Mouse (Mus musculus) intestine, postnatal 0 days (tissue): ENCODE data around the gene Spint4. TPM values are rescaled to one million over a fixed set of nuclear protein-coding genes. Genes with fewer than 3 reads are reported as not detected.

Source experiments
- ATAC-seq: fragments of 200-750 bp; cut with Nextera tagmentation; 2 replicates; pipeline ENCODE4 v1.8.0; 2017; ENCODE audit warnings: mild to moderate bottlenecking, moderate TSS enrichment, moderate library complexity
- H3K27ac ChIP-seq: fragments of 300-500 bp; sonication (generic); 2 replicates; pipeline ENCODE4 v1.5.1; 2014; ENCODE audit warnings: mild to moderate bottlenecking, low read depth, low read length, moderate library complexity
- H3K27me3 ChIP-seq: fragments of 300-500 bp; sonication (generic); replicated peaks from 2 replicates; pipeline ENCODE4 v1.6.1; 2014; ENCODE audit warnings: low read length, mixed read lengths; ENCODE audit not compliant: control insufficient read depth, insufficient read depth
- H3K36me3 ChIP-seq: fragments of 300-500 bp; sonication (generic); 2 replicates; pipeline ENCODE4 v1.6.1; 2014; ENCODE audit warnings: mild to moderate bottlenecking, moderate library complexity; ENCODE audit not compliant: control insufficient read depth, insufficient read depth
- H3K4me1 ChIP-seq: fragments of 300-500 bp; sonication (generic); replicated peaks from 2 replicates; pipeline ENCODE4 v1.6.1; 2014; ENCODE audit warnings: antibody characterized with exemption, low read length, mixed read lengths; ENCODE audit not compliant: control insufficient read depth, insufficient read depth
- H3K4me2 ChIP-seq: fragments of 300-500 bp; sonication (generic); replicated peaks from 2 replicates; pipeline ENCODE4 v1.6.1; 2014; ENCODE audit warnings: low read depth, mild to moderate bottlenecking, moderate library complexity
- H3K4me3 ChIP-seq: fragments of 300-500 bp; sonication (generic); 2 replicates; pipeline ENCODE4 v1.5.1; 2014; ENCODE audit warnings: low read depth, low read length
- H3K9ac ChIP-seq: fragments of 300-500 bp; sonication (generic); 2 replicates; pipeline ENCODE4 v1.6.1; 2014; ENCODE audit warnings: mild to moderate bottlenecking, low read depth, low read length
- H3K9me3 ChIP-seq: fragments of 300-500 bp; sonication (generic); 2 replicates; pipeline ENCODE4 v1.6.1; 2016; ENCODE audit warnings: mixed run types; ENCODE audit not compliant: control insufficient read depth
- CTCF ChIP-seq: sonication (generic); IDR thresholded peaks from 2 replicates; pipeline ENCODE4 v1.5.1; 2016; ENCODE audit warnings: low read depth, mild to moderate bottlenecking, control low read depth, antibody characterized with exemption, moderate library complexity
- WGBS: fragments of 180-500 bp; shearing (Covaris S2); extraction: QIAGEN DNeasy Blood & Tissue Kit; methylation state at CpG from one replicate; pipeline ENCODE4 v1.1.7; 2014; 5-methylcytosine and 5-hydroxymethylcytosine counted together
- polyA plus RNA-seq: library from polyadenylated mRNA; unstranded; fragments of >200 nt; fragmentation: Nextera tagmentation; extraction: Ambion mirVana; gene quantifications from 2 replicates; pipeline ENCODE4 v1.2.1, GENCODE M21; 2015

The Spint4 gene
- polyA plus RNA-seq, 1 experiment from 2014 or later, result not detected

GRCm38 (mm10) chr2:164676103-164676502 is 22.2 kb upstream of the Spint4 start:
- TF ChIP-seq CTCF, result peak; percentile 50
- Histone ChIP-seq H3K4me2 (no peak overlapping the region), H3K27ac (no peak overlapping the region), H3K9me3 (no peaks in the 10 kb centered on the region), H3K4me3 (no peak overlapping the region), H3K9ac (no peak overlapping the region), H3K27me3 (no peaks in the 10 kb centered on the region), H3K36me3 (no peaks in the 10 kb centered on the region), H3K4me1 (no peaks in the 10 kb centered on the region)
- ATAC-seq, result no peak
- 78% methylated on average over 7 of the region's 7 CpGs for WGBS

- H3K9me3 ChIP-seq, result no peaks in the 10 kb centered on the region
- H3K27me3 ChIP-seq, result no peaks in the 10 kb centered on the region
- no peaks in the 10 kb centered on the region for H3K36me3 ChIP-seq
- H3K4me1 ChIP-seq, result no peaks in the 10 kb centered on the region
- TF ChIP-seq CTCF, result no peak
- ATAC-seq, result 0 out of 2 replicates have a peak, but pooled peaks have one; percentile 5
- no peak overlapping the region for H3K27ac ChIP-seq
- 58% methylated on average over 16 of the region's 16 CpGs for WGBS
- H3K9ac ChIP-seq, result no peak overlapping the region
- no peak overlapping the region for H3K4me3 ChIP-seq
- no peak overlapping the region for H3K4me2 ChIP-seq
These were observed 21.2 kb upstream of the Spint4 start for GRCm38 (mm10) chr2:164676916-164677685.

- peak; percentile 77 for ATAC-seq
These were observed 19.3 kb upstream of the Spint4 start for GRCm38 (mm10) chr2:164678848-164679625.

GRCm38 (mm10) chr2:164679906-164680305 is 18.4 kb upstream of the Spint4 start:
- H3K4me1 ChIP-seq, result no peaks in the 10 kb centered on the region
- H3K4me2 ChIP-seq, result no peak overlapping the region
- ATAC-seq, result peak; percentile 84
- H3K4me3 ChIP-seq, result no peak overlapping the region
- TF ChIP-seq CTCF, result no peak
- 19% methylated on average over 3 of the region's 3 CpGs for WGBS
- no peaks in the 10 kb centered on the region for H3K36me3 ChIP-seq
- H3K27ac ChIP-seq, result peak overlapping the region; percentile 24; the same call in 1 of the 2 replicates
- H3K9me3 ChIP-seq, result no peaks in the 10 kb centered on the region
- H3K27me3 ChIP-seq, result no peaks in the 10 kb centered on the region
- no peak overlapping the region for H3K9ac ChIP-seq

More at GRCm38 (mm10) chr2:164678848-164679625, 19.3 kb upstream of the Spint4 start:
- Histone ChIP-seq H3K27me3 (no peaks in the 10 kb centered on the region), H3K9me3 (no peaks in the 10 kb centered on the region), H3K4me1 (no peaks in the 10 kb centered on the region), H3K4me3 (0 out of 2 replicates have a peak overlapping the region, but pooled peaks have one; percentile 7), H3K36me3 (no peaks in the 10 kb centered on the region), H3K9ac (no peak overlapping the region), H3K27ac (peak overlapping the region; percentile 82; the same call in 1 of the 2 replicates), H3K4me2 (peak overlapping the region; percentile 54)
- 18% methylated on average over 19 of the region's 19 CpGs for WGBS
- TF ChIP-seq CTCF, result peak; percentile 95

- H3K9ac ChIP-seq, result no peak within 1 kb of the TSS
- no peak within 1 kb of the TSS for H3K4me2 ChIP-seq
- no peaks in the 10 kb centered on the region for H3K36me3 ChIP-seq
- no peak for TF ChIP-seq CTCF
- no peak within 1 kb of the TSS for H3K4me3 ChIP-seq
- no peaks in the 10 kb centered on the region for H3K27me3 ChIP-seq
- WGBS, result 55% methylated on average over 3 of the region's 3 CpGs
- ATAC-seq, result no peak
- no peaks in the 10 kb centered on the region for H3K4me1 ChIP-seq
- H3K9me3 ChIP-seq, result no peaks in the 10 kb centered on the region
- no peak within 1 kb of the TSS for H3K27ac ChIP-seq
These were observed 13.5 kb upstream of the Spint4 start, which contains the start of gene Wfdc13 for GRCm38 (mm10) chr2:164684807-164685206. Wfdc13 (plus strand) TSS chr2:164685107.

- 44% methylated on average over 5 of the region's 5 CpGs for WGBS
- H3K4me1 ChIP-seq, result no peaks in the 10 kb centered on the region
- no peak overlapping the region for H3K9ac ChIP-seq
- H3K27ac ChIP-seq, result no peak overlapping the region
- H3K4me3 ChIP-seq, result no peak overlapping the region
- no peak for TF ChIP-seq CTCF
- ATAC-seq, result no peak
- no peaks in the 10 kb centered on the region for H3K36me3 ChIP-seq
- H3K27me3 ChIP-seq, result no peaks in the 10 kb centered on the region
- H3K9me3 ChIP-seq, result no peaks in the 10 kb centered on the region
- H3K4me2 ChIP-seq, result no peak overlapping the region
These were observed 2.7 kb downstream of the Spint4 start for GRCm38 (mm10) chr2:164700959-164701358.
